Mouse (Mus musculus): ENCODE data around the gene Hhat.

Gene Hhat

DNA sequence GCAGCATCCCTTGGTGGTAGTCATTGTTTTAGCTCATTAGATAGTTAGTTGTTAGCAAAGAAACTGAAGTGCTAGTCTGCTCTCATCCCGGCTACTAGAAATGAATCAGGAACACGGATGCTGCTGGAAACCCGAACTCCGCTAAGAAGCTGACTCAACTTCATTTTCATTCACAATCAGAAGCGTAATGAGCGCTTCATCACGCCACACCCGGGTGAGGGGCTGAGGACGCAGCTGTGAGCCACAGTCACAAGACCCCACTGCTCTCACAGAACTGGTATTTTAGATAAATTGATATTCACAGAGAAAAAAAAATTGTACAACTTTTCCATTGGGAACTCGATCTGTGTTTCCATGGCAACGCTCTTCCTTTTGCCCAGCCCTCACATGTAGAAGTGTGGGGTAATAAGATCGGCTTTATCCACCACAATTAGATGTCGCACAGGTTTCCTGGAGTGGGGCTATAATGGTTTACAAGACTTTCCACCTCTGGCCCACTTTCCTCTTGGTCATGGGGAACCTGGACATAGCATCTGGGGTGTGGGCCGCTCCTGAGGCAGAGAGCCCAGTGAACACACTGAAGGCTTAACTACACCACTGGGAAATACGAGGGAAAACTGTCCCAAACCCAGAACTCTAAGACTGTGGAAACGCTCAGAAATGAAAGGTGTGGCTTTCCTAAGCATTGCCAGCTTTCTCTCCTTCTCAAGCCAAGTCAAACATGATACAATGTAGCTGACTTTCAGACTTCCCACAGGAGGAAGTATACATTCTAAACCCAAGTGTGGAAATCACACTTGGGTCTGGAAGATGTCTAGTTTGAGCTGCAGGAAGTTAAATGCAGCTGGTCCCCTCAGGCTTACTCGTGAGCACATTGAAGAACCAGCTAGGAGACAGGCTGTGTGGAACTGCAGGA lies 14.3 kb upstream of the Hhat start:
- DNase-seq (ENCODE audit: low spot score): no peak

DNA sequence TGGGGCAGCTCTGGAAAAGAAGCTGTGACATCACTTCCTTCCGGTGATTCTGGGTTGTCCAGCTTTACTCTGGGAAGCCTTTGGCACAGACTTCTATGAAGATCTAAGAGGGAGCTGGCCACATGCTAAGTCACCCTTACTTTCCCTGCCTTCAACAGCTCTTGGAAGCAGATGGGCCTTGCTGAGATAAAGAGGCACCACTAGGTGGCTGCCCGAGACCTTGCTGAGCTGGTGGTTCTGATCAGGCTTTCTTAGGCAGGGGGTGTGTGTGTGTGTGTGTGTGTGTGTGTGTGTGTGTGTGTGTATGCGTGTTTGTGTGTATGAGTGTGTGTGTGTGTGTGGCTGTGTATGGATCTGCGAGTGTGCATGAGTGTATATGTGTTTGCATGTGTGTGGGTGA lies 13.4 kb upstream of the Hhat start:
- no peak for DNase-seq (ENCODE audit: low spot score)

DNA sequence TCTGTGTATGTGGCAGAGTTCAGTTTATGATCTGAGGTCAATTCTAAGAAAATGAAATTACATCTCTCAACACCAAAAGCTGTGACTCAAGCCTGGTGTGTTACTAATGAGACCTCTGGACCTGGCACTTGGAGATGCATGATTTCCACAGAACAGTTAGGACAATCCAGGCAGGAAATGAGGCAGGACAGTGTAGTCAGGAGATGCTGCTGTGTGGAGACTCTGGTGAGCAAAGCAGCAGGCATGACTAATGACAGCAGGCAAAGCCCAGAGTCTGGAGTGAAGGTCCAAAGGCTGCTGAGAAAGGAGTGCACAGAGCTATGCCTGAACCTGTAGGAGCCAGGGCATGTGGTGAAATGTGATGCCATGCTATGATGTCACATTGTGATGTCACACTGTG lies 10.2 kb upstream of the Hhat start:
- no peak for DNase-seq (ENCODE audit: low spot score)

DNA sequence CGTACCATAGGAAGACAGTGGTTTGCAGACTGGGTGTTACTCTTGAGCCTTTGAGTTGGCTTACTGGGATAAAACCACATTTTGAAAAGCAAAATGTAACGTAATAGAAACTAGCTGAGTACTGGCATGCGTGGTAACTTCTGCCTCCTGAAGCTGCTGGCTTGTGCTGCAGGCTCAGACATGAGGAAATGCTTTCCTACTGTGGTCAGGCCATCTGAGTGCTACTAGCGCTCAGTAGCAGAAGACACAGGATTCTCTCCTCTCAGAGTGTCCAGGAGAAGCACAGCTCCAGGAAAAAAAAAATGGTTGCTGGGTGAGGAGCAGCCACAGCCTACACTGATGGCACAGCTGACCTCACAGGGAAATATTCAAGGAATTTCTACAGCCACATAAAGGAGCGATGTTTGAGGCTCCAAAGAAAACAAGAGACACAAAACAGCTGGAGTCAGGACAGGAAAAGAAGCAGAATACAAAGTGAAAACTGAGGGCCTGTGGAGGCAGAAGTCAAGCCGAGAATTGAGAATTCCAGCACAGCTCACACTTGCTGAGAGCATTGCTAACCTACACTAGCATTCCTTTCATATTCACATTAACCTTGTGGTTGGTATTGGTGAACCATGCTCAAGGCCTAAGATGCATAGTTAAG lies 8.0 kb upstream of the Hhat start:
- no peak for DNase-seq (ENCODE audit: low spot score)

GRCm38 (mm10) chr1:192778206-192778605 lies 7.2 kb upstream of the Hhat start:
- no peak for DNase-seq (ENCODE audit: low spot score)

GRCm38 (mm10) chr1:192770130-192770494 lies 911 bp downstream of the Hhat start:
- no peak for DNase-seq (ENCODE audit: low spot score)

- no peak for DNase-seq (ENCODE audit: low spot score)
Measured at GRCm38 (mm10) chr1:192765531-192765930, 5.5 kb downstream of the Hhat start.

- DNase-seq (ENCODE audit: low spot score): no peak
Measured at GRCm38 (mm10) chr1:192764547-192764946, 6.5 kb downstream of the Hhat start.

DNA sequence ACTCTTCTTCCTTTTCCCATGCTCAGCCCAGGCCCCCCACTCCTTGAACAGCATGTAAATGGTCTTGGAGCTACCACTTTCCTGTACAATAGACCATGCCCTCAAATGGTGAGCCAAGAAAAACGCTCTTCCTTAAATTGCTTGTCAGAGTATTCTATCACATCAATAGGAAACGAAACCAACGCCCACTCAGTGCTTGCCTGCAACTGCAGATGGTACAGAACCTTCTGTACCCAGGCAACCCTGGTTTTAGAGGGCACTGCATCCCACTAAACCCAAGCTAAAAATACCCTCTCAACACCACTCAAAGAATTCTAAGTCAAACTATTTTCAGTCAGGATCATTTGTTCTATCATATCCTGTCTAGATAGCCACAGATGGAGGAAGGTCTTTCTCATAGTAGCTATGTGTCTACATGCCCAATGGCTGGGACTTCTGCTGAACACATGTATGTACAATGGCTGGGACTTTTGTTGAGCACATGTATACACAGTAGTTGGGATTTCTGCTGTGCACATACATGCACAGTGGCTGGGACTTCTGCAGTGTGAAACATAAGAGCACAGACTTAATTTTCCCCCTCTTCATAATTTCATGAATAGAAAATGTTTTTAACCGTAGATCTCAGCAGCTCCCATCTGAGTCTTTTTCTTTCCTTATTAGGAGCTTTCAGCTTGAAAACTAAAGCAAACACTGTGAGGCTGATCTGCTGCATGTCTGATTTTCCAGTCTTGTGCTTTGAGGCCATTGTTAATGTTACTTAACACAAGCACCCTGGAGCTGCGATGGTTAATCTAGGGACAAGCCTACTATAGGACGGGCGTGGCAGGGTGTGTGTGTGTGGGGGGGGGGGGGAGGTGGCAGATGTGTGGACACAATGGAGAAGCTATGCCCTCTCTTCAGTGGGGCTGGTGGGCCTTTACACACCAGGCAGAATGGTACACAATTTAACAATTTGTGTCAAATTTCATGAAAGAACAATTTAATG lies 7.8 kb downstream of the Hhat start:
- no peak for DNase-seq (ENCODE audit: low spot score)

GRCm38 (mm10) chr1:192756674-192757073 lies 14.3 kb downstream of the Hhat start:
- DNase-seq (ENCODE audit: low spot score): no peak

- no peak for DNase-seq (ENCODE audit: low spot score)
Measured at GRCm38 (mm10) chr1:192755685-192756606, 15.1 kb downstream of the Hhat start.

DNA sequence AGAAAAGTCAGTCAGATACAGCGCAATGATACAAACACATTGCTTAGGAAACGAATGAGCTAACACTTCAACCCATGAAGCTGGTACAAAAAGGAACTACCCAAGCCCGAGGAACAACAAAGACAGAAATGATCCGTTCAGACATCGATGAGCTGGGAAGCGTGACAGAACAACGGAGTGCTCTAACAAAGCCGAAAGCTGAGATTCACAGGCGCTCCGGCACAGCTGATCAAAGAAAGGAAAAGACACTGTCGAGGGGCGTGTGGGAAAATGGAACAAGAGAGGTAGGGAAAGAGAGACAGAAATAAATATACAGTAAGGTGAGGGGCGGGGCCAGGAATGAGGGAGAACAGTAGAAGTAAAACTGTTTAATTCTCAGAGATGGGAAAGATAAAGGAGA lies 15.8 kb downstream of the Hhat start:
- DNase-seq (ENCODE audit: low spot score): no peak

- no peak for DNase-seq (ENCODE audit: low spot score)
Measured at GRCm38 (mm10) chr1:192754268-192754667, 16.8 kb downstream of the Hhat start.

DNA sequence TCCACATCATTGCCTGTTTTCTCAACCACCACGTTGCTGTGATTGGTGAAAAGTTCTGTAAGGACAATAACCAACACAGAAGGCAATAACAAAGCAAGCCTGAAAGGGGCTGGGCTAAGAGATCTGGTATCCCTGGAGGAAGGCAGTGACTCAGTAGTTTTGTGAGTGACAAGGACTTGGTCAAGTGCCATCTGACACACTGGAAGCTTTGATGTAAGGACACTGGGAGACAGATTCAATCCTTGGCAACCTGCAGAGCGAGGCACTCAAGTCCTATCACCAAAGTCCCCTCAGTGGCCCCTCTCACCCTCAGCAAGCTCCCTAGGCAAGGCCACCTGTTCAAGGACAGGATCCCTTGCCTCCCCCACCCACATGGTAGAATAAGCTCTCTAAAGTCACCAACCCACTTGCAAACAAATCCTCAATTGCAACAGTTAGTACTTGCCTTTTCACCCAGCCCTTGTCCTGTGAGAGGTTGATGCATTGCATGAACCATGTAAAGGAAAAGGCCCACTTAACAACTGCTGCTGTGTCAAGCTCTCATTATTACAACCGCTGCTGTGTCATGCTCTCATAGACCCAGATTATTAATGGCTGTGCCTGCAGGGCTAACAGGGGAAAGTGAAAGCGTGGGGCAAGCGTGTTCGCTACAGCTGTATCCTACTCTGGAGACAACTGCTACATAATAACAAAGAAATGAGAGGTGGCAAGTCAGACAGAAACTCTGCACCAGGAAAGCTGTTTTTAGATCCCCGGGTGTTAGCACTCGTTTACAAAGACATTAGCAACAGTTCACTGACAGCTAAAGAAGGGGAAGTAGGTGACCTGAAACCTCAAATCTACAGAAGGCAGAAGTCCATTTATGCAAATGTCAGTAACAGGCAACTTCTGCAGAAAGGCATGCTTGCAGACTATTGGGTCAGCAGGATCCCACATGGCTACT lies 18.1 kb downstream of the Hhat start:
- DNase-seq (ENCODE audit: low spot score): no peak

DNA sequence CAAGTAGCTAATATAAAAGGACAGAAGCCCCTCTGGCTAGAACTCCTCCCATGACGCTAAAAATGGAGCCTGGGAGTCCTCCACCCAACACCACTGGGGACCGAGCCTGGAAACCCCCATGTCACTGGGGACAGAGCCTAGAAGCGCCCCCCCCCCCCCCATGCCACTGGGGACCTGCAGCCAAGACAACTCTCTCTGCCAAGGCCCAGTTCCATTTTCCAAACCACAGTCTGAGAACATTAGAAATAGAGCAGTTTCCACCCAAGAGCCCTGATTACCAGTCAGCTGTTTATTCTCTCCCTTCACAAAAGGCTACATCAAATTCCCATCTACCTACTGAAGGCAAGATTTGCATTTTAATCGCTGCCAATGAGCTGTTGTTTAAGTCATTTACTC lies 21.0 kb downstream of the Hhat start:
- DNase-seq (ENCODE audit: low spot score): no peak

DNA sequence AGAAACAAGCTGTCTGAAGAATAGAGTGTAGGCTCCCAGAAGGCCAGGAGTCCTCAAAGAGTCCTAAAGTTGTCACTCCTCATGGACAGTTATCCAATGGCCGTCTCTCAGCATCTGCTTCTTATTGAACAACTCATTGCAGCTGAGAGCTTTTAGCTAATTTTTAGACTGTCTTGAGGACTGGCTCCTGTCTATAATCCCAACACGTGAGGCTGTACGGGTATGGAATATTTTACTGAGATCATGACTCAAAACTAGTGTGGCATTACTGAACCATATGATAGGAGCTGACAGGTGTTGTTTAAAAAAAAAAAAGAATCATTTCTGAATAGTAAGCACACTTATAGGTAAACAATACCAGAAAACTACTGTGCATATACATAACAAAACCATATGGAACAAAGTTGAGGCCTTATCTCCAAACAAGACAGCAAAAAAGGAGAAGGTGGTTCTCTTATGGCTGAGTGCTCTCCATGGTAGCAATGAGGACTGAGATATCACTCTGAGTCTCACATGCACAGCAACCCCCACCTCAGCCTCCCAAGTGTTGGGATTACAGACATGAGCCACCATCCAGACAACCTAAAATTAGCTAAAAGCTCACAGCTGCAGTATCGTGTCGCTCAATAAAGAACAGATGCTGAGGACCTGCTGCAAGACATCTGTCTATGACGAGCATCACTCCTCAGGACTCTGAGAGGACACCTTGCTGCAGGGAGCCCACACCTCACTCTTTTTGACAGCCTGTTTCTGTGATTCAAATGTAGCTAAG lies 21.6 kb downstream of the Hhat start:
- DNase-seq (ENCODE audit: low spot score): no peak

DNA sequence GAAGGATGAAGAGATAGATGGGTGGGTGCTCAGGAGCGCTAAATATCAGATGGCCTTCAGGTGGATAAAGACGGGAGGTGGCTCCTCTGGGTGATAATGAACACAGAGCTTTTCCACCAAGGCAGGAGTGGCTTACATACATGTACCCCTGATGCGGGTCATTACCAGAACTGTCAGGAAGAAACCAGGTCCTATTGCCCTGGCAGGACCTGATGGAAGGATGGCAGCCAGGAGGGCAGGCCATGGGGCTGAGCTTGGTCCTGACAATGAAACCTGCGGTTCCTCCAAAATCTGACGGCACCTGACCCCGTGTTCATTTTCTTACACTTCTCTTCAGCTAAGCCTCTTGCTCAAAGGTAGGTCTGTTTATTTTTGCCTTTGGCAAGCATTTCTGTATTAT lies 24.8 kb downstream of the Hhat start:
- DNase-seq (ENCODE audit: low spot score): no peak

GRCm38 (mm10) chr1:192745240-192746101 lies 25.6 kb downstream of the Hhat start:
- DNase-seq (ENCODE audit: low spot score): no peak

Data from ovary, postnatal 14 days (tissue).